Mouse (Mus musculus) brain, embryonic 14.5 days (tissue): ENCODE results near the gene Mta1. TPM values are rescaled to one million over a fixed set of nuclear protein-coding genes. Genes with fewer than 3 reads are reported as not detected.

Source experiments
- DNase-seq: peaks from one replicate; pipeline ENCODE4 v3.0.0-alpha.2; 2011; ENCODE audit warnings: low read depth
- CTCF ChIP-seq: fragments of 200-500 bp; IDR thresholded peaks from 2 replicates; pipeline ENCODE4 v1.5.1; 2012; ENCODE audit warnings: inconsistent platforms, mild to moderate bottlenecking, moderate library complexity, borderline replicate concordance; ENCODE audit not compliant: insufficient read depth, insufficient read length; ENCODE audit errors: extremely low read depth
- POLR2A ChIP-seq: fragments of 200-500 bp; IDR thresholded peaks from 2 replicates; pipeline ENCODE4 v1.6.1; 2012; ENCODE audit warnings: mild to moderate bottlenecking, inconsistent platforms, borderline replicate concordance; ENCODE audit not compliant: poor library complexity, insufficient read depth, insufficient read length, severe bottlenecking; ENCODE audit errors: extremely low read depth
- polyA plus RNA-seq: library from polyadenylated mRNA; depleted of rRNA; stranded (reverse); fragments of >200 nt; gene quantifications from 2 replicates; pipeline ENCODE4 v1.2.3, GENCODE M21; 2012

Mta1 gene
- polyA plus RNA-seq, 1 experiment = 134 TPM

DNA sequence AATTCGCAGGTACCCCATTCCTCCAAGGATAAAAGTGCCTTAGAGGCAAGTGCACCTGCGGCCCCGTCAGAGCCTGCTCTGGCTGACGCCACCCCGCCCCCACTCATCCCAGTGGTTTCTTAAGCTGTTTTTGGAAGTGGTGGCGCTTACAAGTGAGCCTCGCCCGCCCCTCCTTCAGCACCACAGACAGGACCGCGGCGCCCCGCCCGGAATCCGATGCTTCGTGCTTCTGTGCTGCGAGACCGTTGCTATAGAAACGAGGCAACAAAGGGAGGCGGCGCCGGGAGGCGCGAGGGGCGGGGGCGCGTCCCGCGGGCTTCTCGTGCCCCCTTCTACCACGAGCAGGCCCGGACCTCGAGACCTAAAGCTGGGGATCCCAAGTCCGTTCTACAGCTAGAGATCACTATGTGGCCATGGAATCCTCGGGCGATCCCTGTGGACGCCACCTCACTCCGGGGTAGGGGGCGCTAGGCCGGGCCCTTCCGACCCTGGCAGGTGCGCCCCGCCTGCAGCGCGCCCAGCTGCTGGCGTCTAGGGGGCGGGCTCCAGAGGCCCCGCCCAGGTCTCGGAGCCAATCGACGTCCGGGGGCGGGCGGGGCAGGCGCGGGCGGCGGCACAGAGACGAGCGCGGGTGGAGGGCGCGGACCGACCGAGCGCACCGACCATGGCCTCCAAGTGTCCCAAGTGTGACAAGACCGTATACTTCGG, 42.0 kb downstream of the Mta1 start, which contains the start of gene Crip2:
Gene Crip2 (plus strand): TSS at position 329 of the 708 bp plus-strand sequence.
- peak; percentile 98 for DNase-seq
- TF ChIP-seq POLR2A (peak; percentile 89), CTCF (peak; percentile 19; the same call in 1 of the 2 replicates)

- TF ChIP-seq CTCF (no peak), POLR2A (no peak)
- no peak for DNase-seq
Measured at GRCm38 (mm10) chr12:113140616-113141411, 42.7 kb downstream of the Mta1 start.

DNA sequence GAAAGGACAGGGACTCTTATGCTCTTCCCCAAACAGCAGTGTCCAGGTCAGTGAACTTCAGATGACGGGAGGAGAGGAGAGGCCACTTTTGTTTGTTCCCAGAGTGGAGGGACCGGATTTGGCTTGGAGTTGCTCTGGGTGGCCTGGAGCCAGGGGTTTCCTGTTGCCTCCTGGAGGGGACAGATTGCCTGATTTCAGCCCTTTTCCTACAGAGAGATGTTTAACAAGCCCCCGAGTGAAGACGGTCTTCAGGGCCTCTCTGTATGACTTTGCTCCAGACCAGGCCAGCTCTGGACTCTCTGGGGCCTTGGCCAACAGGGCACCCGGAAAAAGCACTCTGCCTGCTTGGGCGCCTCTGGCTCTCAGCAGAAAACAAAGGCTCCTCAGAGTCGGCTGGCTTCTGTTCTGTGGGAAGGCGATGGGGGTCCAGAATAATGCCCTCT, 43.5 kb downstream of the Mta1 start:
- TF ChIP-seq POLR2A (no peak), CTCF (no peak)
- peak; percentile 36 for DNase-seq

DNA sequence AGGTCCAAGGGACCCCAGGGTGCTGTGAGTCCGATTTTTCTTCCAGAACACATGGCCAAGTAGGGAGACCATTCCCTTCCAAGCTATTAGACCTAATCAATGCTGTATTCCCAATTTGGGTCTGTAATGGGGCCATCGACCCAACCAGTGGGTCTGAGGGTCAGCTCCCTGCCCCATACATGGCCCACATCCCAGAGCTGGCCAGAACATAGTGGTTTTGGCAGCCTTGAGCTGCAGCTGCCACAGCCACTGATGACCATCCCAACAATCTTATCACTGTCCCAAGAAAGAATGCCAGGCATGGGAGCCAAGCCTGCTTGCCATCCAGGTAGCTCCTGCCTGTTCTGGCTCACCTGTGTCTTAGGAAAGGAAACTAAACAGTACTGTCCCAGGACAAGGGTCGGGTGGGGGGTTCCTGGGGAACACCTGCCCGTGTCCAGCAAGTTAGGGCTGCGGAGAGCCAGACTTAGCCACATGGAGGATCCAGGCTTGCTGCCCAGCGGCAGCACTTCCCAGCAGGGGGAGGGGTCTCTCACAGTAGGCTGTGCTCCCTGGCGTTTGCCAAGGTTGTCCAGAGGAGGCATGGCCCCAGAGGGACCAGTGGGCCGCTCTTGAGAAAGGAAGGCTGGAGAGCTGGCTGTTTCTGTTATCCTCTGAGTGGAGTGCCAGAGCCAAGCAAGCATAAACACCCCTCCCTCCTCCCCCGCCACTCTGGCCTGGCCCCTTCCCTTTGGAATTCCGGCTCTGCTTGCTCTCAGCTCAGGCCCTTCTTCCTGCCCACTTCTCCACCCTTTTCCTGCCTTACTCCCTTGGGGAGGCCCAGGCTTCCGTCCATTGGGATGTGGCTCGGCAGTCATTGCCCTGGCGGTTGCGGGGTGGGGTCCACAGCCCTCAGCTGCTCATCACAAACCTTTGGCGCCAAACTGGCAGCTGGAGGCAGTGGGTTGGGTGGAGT, 44.2 kb downstream of the Mta1 start:
- DNase-seq = peak; percentile 71

GRCm38 (mm10) chr12:113143164-113143563, 45.1 kb downstream of the Mta1 start:
- TF ChIP-seq CTCF (no peak), POLR2A (no peak)
- no peak for DNase-seq

More for the DNA sequence above, 44.2 kb downstream of the Mta1 start:
- TF ChIP-seq CTCF (no peak), POLR2A (no peak)

DNA sequence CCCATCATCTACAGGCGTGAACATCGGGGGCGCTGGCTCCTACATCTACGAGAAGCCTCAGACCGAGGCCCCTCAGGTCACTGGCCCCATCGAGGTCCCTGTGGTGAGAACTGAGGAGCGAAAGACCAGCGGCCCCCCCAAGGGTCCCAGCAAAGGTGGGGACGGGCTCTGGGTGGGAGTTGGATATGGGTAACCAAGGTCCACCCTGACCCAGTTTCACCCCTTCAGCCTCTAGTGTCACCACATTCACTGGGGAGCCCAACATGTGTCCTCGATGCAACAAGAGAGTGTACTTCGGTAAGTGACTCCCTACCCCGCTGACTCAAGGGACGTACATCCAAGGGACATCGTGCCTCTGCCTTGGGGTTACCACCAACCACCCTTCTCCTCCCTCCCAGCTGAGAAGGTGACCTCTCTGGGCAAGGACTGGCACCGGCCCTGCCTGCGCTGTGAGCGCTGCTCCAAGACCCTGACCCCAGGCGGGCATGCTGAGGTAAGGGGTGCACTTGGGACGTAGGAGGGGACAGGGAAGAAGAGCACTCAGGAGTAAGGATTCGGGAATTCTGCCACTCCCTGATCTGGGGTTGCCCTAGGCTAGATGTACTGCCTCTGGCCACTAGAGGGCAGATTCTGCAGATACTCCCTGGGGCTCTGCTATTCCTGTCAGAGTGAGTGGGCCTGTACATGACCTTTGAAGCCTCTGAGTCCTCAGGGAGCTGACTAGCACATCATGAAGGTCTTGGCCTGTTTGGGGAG, 46.1 kb downstream of the Mta1 start:
- no peak for DNase-seq
- TF ChIP-seq POLR2A (no peak), CTCF (peak; percentile 69)

GRCm38 (mm10) chr12:113144886-113145285, 46.8 kb downstream of the Mta1 start:
- TF ChIP-seq POLR2A = no peak
- TF ChIP-seq CTCF = no peak
- DNase-seq = no peak

- TF ChIP-seq POLR2A = no peak
- TF ChIP-seq CTCF = no peak
- no peak for DNase-seq
Measured at GRCm38 (mm10) chr12:113145591-113145990, 47.5 kb downstream of the Mta1 start.

- TF ChIP-seq POLR2A (no peak), CTCF (peak; percentile 79)
- DNase-seq = peak; percentile 67
Measured at GRCm38 (mm10) chr12:113146112-113147057, 48.3 kb downstream of the Mta1 start, which contains the start of gene Crip1. Gene Crip1, plus strand, starts transcription at chr12:113146316.
